Mouse (Mus musculus): Measurements from ENCODE around the gene Chst10.

DNA sequence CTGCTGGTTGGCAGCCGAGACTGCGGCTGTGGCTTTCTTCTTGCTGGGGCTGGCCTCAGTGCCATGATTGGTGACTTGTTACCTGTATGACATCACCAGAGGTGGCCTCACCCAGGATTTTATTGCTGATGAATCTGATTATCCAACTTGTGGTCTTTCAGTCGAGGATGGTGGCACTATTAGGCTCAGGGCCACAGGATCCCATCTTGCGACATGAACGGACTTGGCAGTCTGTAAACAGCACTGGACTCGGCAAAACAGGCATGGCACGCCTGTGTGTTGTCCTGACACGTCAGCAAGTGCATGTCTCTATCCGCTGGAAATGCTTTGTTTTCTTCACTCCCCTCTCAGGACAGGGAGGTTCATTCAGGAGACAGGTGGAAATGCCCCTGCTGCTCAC, 33.6 kb downstream of the Chst10 start:
- TF ChIP-seq EP300 (IDR thresholded peaks at IDR 0.05; ENCODE audit: low read depth) (no peak), CTCF (IDR thresholded peaks at IDR 0.05; ENCODE audit: low read depth) (no peak)

Data from heart, postnatal 0 days (tissue).